Mouse (Mus musculus) forebrain, embryonic 15.5 days (tissue): ENCODE measurements at regions not wholly inside any gene's neighbourhood (a gene's known extent, or its start where the extent isn't known, plus 50 kb on each side); places are given as distances from the start of the nearest gene placed in this dataset.

Experiments
- ATAC-seq: fragments of 200-750 bp; cut with Nextera tagmentation; replicated peaks from 2 replicates; pipeline ENCODE4 v1.8.0; 2017; ENCODE audit warnings: mild to moderate bottlenecking, moderate TSS enrichment, moderate library complexity
- H3K27ac ChIP-seq: fragments of 300-500 bp; sonication (generic); replicated peaks from 2 replicates; pipeline ENCODE4 v1.5.1; 2015; ENCODE audit warnings: mild to moderate bottlenecking, inconsistent platforms
- H3K27me3 ChIP-seq: fragments of 300-500 bp; sonication (generic); 2 replicates; pipeline ENCODE4 v1.6.1; 2015; ENCODE audit warnings: inconsistent platforms
- H3K36me3 ChIP-seq: fragments of 300-500 bp; sonication (generic); 2 replicates; pipeline ENCODE4 v1.6.1; 2015; ENCODE audit warnings: mild to moderate bottlenecking, inconsistent platforms
- H3K4me1 ChIP-seq: fragments of 300-500 bp; sonication (generic); 2 replicates; pipeline ENCODE4 v1.6.1; 2015; ENCODE audit warnings: inconsistent platforms
- H3K4me2 ChIP-seq: fragments of 300-500 bp; sonication (generic); replicated peaks from 2 replicates; pipeline ENCODE4 v1.6.1; 2015; ENCODE audit warnings: mild to moderate bottlenecking, inconsistent platforms
- H3K4me3 ChIP-seq: fragments of 300-500 bp; sonication (generic); 2 replicates; pipeline ENCODE4 v1.5.1; 2015; ENCODE audit warnings: mild to moderate bottlenecking, inconsistent platforms
- H3K9ac ChIP-seq: fragments of 300-500 bp; sonication (generic); replicated peaks from 2 replicates; pipeline ENCODE4 v1.6.1; 2015; ENCODE audit warnings: mild to moderate bottlenecking, inconsistent platforms
- H3K9me3 ChIP-seq: fragments of 300-500 bp; sonication (generic); 2 replicates; pipeline ENCODE4 v1.6.1; 2016; ENCODE audit warnings: inconsistent platforms
- WGBS: fragments of 180-500 bp; shearing (Covaris S2); methylation state at CpG from one replicate; pipeline ENCODE4 v1.1.7; 2015; ENCODE audit warnings: mixed read lengths; 5-methylcytosine and 5-hydroxymethylcytosine counted together

DNA sequence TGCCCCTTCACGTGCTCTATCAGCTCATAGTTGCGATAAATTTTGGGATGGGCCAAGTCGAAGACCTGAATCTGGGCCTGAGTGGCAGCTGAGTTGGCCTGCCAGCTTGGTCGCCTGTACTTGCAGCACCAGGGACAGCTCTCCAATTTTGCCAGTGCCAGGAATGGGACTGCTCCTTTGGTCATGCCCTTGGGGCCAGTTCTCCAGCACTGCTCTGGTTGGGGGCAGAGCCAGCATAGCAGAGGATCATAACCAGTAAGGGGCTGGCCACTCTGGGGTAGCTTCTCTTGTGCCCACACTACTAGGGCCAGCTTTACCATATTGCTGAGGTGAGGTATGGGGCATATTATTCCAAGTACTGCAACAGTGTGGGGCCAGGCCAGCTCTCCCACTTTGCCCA is 397.0 kb upstream of the Cadm2 start:
- no peak overlapping the region for H3K9ac ChIP-seq

DNA sequence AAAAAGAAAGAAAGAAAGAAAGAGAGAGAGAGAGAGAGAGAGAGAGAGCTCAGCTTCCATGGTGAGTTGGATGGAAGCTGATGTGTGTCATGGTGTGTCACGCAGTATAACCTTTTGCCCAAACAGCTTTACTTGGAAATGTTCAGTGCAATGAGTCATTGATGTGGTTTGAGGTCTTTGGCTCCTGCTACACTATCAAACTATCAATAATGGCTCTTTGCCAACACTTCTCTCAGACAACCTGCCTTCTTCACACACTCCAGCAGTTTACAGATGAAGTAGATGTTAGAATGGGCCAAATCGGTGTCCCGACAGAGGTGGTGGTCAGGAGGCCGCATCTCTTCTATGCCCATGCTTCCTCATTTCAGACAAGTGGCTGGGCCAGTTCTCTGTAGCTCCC is 369.0 kb upstream of the Cadm2 start:
- H3K4me3 ChIP-seq: no peak overlapping the region
- H3K9ac ChIP-seq: no peak overlapping the region
- 92% methylated on average over 4 of the region's 4 CpGs for WGBS
- ATAC-seq: no peak
- no peaks in the 10 kb centered on the region for H3K27me3 ChIP-seq
- no peaks in the 10 kb centered on the region for H3K9me3 ChIP-seq
- no peaks in the 10 kb centered on the region for H3K4me1 ChIP-seq
- no peak overlapping the region for H3K27ac ChIP-seq
- H3K4me2 ChIP-seq: no peak overlapping the region
- H3K36me3 ChIP-seq: no peaks in the 10 kb centered on the region

More for the DNA sequence above, 397.0 kb upstream of the Cadm2 start:
- H3K27me3 ChIP-seq: no peaks in the 10 kb centered on the region
- ATAC-seq: no peak
- 83% methylated on average over 4 of the region's 4 CpGs for WGBS
- H3K4me3 ChIP-seq: no peak overlapping the region
- no peaks in the 10 kb centered on the region for H3K36me3 ChIP-seq
- H3K4me2 ChIP-seq: no peak overlapping the region
- H3K4me1 ChIP-seq: no peaks in the 10 kb centered on the region
- H3K9me3 ChIP-seq: no peaks in the 10 kb centered on the region
- no peak overlapping the region for H3K27ac ChIP-seq

DNA sequence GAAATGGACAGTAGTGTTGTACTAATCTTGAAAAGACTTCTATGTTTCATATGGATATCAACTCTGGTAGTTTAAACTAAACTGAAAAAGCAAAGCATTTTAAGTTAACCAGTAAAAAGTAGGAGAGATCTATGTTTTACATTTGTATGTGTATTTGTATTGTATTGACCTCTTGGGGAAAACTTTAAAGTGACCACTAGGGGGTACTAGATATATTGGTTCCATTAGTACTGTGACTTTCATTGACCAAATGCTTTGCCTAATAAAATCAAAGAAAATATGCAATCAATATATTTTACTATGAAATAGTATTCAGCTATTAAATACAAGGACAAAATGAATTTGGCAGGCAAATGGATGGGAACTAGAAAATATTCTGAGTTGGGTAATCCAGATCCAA is 355.9 kb upstream of the Cadm2 start:
- Histone ChIP-seq H3K4me1 (no peaks in the 10 kb centered on the region), H3K9ac (no peak overlapping the region), H3K9me3 (no peaks in the 10 kb centered on the region), H3K27ac (no peak overlapping the region), H3K4me3 (no peak overlapping the region), H3K27me3 (no peaks in the 10 kb centered on the region), H3K36me3 (no peaks in the 10 kb centered on the region), H3K4me2 (no peak overlapping the region)
- ATAC-seq: no peak

DNA sequence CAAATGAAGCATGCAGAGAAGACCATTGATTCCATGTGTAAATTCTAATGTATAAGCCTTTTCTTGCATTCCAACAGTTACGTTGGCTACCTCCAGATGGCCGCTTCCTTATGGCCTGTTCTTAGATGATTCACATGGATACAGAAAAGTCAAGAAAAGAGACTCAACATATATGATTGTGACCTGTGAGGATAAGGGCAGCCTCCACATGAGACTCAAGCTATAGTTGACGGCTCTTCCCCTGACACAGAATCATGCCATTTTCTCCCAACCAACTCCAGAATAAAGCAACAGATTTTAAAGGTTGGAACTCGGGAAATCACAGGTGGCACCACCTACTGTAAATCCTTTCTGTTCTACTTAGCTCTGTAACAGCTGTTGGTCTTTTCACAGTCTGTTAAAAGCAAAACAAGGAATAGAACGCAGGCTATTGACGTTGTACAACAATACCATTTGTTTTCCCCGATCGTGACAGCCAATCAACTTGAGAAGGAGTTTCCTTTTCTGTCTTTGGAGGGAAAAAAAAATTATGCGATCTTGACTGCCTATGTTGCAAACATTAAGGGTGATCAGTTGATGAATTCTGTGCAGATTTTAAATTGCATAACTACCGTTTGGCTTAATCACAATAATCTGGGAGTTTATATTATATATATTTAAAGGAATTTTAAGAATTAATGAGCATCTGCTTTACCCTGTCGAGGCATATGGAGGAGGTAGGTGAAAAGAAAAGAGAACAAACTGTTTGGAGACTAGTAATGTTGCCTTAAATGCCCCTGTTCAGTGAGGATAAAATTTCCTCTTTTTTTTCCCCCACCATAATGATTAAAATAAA is 347.8 kb upstream of the Cadm2 start:
- WGBS: 46% methylated on average over 11 of the region's 11 CpGs
- Histone ChIP-seq H3K4me3 (no peak overlapping the region), H3K4me2 (no peak overlapping the region), H3K9me3 (no peaks in the 10 kb centered on the region), H3K36me3 (no peaks in the 10 kb centered on the region), H3K9ac (no peak overlapping the region), H3K27me3 (no peaks in the 10 kb centered on the region), H3K4me1 (0 out of 2 replicates have a peak, but pooled peaks cover 4% of the 10 kb centered on the region), H3K27ac (no peak overlapping the region)
- no peak for ATAC-seq

DNA sequence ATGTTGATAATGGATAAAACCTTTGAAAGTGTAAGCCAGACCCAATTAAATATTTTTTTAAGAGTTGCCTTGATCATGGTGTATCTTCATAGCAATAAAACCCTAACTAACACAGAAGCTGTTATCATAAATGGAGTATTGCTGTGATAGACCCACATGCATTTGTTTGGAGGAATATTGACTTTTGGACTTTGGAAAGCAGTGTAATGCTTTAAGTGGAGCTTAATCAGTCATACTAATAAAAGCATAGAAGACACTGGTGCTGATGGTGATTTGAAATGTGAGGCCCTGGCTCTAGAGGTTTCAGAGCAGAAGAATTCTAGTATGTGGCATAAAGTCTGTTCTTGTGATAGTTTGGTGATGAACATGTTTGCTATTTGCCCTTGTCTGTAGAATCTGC is 328.4 kb upstream of the Cadm2 start:
- H3K4me1 ChIP-seq: no peaks in the 10 kb centered on the region
- ATAC-seq: no peak

DNA sequence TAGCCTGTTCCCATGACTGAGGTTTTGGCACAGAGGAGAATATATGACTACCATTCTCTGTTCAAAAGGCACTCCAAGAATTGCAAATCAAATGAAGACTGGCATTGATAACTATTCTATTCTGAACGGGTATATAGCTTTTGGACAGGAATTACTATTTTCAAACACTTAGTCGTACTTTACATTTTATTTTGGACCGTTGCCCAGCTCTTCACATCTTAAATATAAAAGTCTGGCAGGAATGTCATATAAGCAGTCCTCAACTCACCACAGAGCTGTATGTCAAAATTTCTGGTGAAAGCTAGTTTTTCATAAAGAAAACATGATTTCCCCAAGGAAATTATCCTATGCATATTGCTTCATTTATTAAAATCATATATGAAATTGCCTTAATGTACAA is 323.7 kb upstream of the Cadm2 start:
- no peak for ATAC-seq
- H3K36me3 ChIP-seq: no peaks in the 10 kb centered on the region
- H3K27me3 ChIP-seq: no peaks in the 10 kb centered on the region
- no peak overlapping the region for H3K9ac ChIP-seq
- no peak overlapping the region for H3K27ac ChIP-seq
- no peaks in the 10 kb centered on the region for H3K9me3 ChIP-seq
- H3K4me1 ChIP-seq: no peaks in the 10 kb centered on the region
- H3K4me3 ChIP-seq: no peak overlapping the region
- no peak overlapping the region for H3K4me2 ChIP-seq
- 77% methylated on average over 3 of the region's 3 CpGs for WGBS

More for the DNA sequence above, 328.4 kb upstream of the Cadm2 start:
- Histone ChIP-seq H3K36me3 (no peaks in the 10 kb centered on the region), H3K27ac (no peak overlapping the region), H3K27me3 (no peaks in the 10 kb centered on the region), H3K4me2 (no peak overlapping the region), H3K4me3 (no peak overlapping the region), H3K9me3 (no peaks in the 10 kb centered on the region), H3K9ac (no peak overlapping the region)

DNA sequence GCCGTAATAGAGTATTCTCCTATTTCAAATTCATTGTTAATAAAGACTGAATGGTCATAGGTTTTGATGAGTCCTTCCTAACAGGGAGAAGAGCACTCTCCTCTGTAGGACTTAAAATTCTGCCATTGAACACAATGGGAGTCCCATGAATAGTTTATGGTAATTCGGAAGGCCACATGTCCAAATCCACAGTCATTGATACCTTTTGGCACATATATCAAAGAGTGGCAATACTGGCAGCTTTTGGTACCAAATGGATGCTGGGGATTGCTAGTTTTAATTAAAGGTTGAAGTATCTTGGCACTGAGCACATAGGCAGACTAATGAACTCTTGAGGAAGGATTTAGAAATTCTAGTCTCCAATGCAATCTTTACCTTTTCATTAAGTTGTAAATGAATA is 298.5 kb upstream of the Cadm2 start:
- H3K4me3 ChIP-seq: no peak overlapping the region
- H3K27ac ChIP-seq: no peak overlapping the region
- no peak overlapping the region for H3K9ac ChIP-seq
- peak; percentile 82 for ATAC-seq
- WGBS: 56% methylated on average over 2 of the region's 2 CpGs
- H3K27me3 ChIP-seq: no peaks in the 10 kb centered on the region
- H3K4me1 ChIP-seq: peaks cover 6% of the 10 kb centered on the region
- H3K4me2 ChIP-seq: no peak overlapping the region
- no peaks in the 10 kb centered on the region for H3K36me3 ChIP-seq
- no peaks in the 10 kb centered on the region for H3K9me3 ChIP-seq

DNA sequence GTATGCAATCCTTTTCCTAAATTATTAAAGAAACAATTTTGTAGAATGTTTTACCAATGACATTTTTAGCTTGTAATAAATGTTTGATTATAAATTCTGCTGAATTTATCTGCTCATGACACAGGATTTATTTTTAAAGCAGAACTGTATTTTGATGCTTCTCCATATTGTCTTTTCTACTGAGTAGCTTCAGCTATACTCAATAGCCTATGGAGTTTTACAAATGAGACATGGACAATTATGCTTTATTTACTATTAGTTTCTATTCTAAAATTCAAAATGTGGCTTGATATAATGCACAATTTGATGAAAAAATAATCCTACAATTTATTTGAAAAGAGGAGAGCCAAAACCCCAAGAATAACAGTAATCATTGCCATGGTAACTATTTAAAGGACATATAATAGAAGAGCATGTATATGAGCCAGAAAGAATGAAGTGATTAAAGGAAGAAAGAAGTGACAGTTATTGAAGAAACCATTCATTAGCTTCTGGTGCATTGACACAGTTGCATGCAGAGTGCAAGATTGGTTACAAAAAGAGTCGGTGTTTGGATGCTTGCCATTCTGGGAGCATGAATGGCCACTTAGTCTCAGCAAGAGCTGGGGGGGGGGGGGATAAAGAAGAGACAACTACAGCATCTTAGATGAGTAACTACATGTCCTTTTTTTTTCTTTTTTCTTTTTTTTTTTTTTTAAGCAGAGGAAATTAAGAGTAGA is 250.8 kb upstream of the Cadm2 start:
- H3K4me2 ChIP-seq: no peak overlapping the region
- H3K9me3 ChIP-seq: no peaks in the 10 kb centered on the region
- ATAC-seq: peak; percentile 94
- no peak overlapping the region for H3K27ac ChIP-seq
- H3K36me3 ChIP-seq: no peaks in the 10 kb centered on the region
- no peak overlapping the region for H3K9ac ChIP-seq
- no peaks in the 10 kb centered on the region for H3K27me3 ChIP-seq
- H3K4me1 ChIP-seq: no peaks in the 10 kb centered on the region
- WGBS: 3% methylated on average over 1 of the region's 1 CpGs
- no peak overlapping the region for H3K4me3 ChIP-seq

DNA sequence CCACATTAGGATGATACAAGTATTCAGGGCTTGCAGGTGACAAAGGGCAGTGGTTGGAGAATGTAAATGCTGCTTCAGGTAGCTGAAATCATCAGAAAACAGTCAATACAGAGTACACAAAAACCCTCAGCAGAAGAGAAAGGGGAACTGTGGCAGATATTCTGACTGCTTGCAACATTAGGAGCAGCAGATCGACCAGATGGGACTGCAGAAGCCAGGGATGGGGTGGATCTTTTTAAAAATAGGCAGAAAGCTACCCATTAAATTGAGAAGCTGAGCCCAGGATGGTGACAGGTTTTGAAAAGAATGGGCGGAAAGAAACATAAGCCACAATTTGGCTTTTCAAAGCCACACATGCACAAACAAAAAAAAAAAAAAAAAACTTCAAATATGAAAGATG is 229.5 kb upstream of the Cadm2 start:
- Histone ChIP-seq H3K27me3 (no peaks in the 10 kb centered on the region), H3K9ac (no peak overlapping the region), H3K27ac (peak overlapping the region; percentile 74), H3K4me3 (no peak overlapping the region), H3K4me2 (no peak overlapping the region), H3K36me3 (no peaks in the 10 kb centered on the region), H3K4me1 (peaks cover 3% of the 10 kb centered on the region; the same call in 1 of the 2 replicates), H3K9me3 (no peaks in the 10 kb centered on the region)
- 31% methylated on average over 2 of the region's 2 CpGs for WGBS
- peak; percentile 58 for ATAC-seq

DNA sequence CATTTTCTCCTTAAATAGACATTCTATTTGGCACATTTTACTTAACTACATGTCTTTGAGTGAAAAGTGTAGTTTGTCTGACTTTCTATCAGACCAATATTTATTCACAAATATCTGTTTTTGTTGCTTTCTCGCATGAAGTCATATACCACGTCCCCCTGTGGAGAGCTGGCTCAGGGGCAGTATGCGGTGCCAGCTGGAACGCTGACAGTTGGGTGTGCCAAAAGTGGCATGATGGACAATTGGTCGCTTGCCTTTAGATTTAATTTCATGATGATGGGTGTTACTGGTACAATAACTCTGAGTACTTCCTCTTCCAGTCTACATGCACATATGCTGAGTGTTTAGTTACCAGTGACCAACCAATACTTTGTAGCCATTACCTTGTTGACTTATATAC is 223.8 kb upstream of the Cadm2 start:
- ATAC-seq: peak; percentile 85
- Histone ChIP-seq H3K4me1 (peaks cover 10% of the 10 kb centered on the region), H3K36me3 (no peaks in the 10 kb centered on the region), H3K4me2 (no peak overlapping the region), H3K9ac (no peak overlapping the region), H3K27ac (peak overlapping the region; percentile 16; the same call in 1 of the 2 replicates), H3K9me3 (no peaks in the 10 kb centered on the region), H3K4me3 (no peak overlapping the region), H3K27me3 (no peaks in the 10 kb centered on the region)
- WGBS: 38% methylated on average over 5 of the region's 5 CpGs

DNA sequence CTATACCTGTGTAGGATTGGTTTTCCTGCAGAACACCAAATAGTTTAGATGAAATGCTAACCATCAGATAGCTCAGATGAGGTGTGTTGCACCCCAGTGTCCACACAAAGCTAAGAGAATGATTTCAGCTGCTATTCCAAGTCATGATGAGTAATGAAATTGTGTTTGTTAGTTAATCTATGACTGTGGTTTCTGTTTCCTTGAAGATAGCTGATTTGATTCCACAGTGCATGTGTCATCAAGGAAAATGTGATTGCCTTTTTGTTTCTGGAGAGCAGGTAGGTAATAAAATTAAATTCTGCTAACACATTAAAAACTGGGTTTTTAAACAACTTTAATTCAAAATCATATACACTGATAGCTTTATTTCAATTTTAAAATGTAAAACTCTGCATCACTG is 176.5 kb upstream of the Cadm2 start:
- Histone ChIP-seq H3K4me1 (no peaks in the 10 kb centered on the region), H3K36me3 (no peaks in the 10 kb centered on the region), H3K27ac (no peak overlapping the region), H3K4me2 (no peak overlapping the region), H3K27me3 (no peaks in the 10 kb centered on the region), H3K9ac (no peak overlapping the region), H3K4me3 (no peak overlapping the region), H3K9me3 (no peaks in the 10 kb centered on the region)
- no peak for ATAC-seq

DNA sequence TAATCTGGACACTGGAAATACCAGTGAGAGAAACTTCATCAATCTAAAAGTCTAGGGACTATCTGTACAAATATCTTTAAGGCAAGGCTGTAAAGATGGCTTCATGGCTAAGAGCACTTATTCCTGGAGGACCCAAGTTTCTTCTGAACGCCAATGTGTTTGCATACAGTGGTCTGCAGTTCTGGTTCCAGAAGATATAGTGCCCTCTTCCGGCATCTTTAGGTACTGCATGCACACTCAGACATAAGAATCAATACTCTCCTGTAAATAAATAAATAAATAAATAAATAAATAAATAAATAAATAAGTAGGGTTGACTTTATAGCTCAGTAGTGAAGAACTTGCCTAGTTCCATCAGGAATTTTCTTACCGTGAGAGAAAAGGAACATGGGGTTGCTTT is 155.4 kb upstream of the Cadm2 start:
- no peak overlapping the region for H3K27ac ChIP-seq
- no peaks in the 10 kb centered on the region for H3K36me3 ChIP-seq
- no peaks in the 10 kb centered on the region for H3K9me3 ChIP-seq
- no peak overlapping the region for H3K4me3 ChIP-seq
- no peak overlapping the region for H3K9ac ChIP-seq
- H3K4me1 ChIP-seq: no peaks in the 10 kb centered on the region
- H3K4me2 ChIP-seq: no peak overlapping the region
- WGBS: 51% methylated on average over 3 of the region's 3 CpGs
- no peaks in the 10 kb centered on the region for H3K27me3 ChIP-seq
- ATAC-seq: no peak

DNA sequence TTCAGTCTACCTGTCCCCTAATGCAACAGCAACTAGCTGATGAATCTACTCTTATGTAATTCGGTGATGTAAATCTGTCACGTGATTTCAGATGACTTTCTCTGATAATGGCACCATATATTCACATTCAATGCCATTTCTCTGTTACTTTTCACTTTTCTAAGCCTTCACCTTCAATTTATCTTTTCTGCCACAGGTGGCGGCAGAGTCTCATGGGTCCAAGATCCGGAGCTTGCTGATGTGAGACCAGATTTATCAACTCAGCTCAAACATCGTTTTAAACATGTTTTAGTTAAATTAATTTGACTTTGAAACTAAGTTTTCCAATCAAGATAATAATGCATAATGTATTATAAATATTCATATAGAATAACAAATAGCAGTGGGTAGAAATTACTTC is 148.4 kb upstream of the Cadm2 start:
- H3K36me3 ChIP-seq: no peaks in the 10 kb centered on the region
- no peaks in the 10 kb centered on the region for H3K27me3 ChIP-seq
- no peak overlapping the region for H3K4me3 ChIP-seq
- WGBS: 52% methylated on average over 5 of the region's 5 CpGs
- no peak overlapping the region for H3K27ac ChIP-seq
- no peak for ATAC-seq
- no peaks in the 10 kb centered on the region for H3K4me1 ChIP-seq
- no peak overlapping the region for H3K4me2 ChIP-seq
- H3K9me3 ChIP-seq: no peaks in the 10 kb centered on the region
- H3K9ac ChIP-seq: no peak overlapping the region
